Mouse (Mus musculus) intestine, embryonic 14.5 days (tissue): ENCODE results near the gene Thsd7b. TPM values are rescaled to one million over a fixed set of nuclear protein-coding genes. Genes with fewer than 3 reads are reported as not detected.

ENCODE experiments used
- ATAC-seq: fragments of 200-750 bp; cut with Nextera tagmentation; replicated peaks from 2 replicates; pipeline ENCODE4 v1.8.0; 2017; ENCODE audit warnings: low read depth, moderate number of reproducible peaks, moderate TSS enrichment, moderate library complexity; ENCODE audit not compliant: low FRiP score, low TSS enrichment
- DNase-seq: peaks from one replicate; pipeline ENCODE4 v3.0.0-alpha.2; 2018; ENCODE audit warnings: low spot score
- H3K27ac ChIP-seq: fragments of 300-500 bp; sonication (generic); 2 replicates; pipeline ENCODE4 v1.5.1; 2014; ENCODE audit warnings: low read depth, mild to moderate bottlenecking, control low read depth
- H3K27me3 ChIP-seq: fragments of 300-500 bp; sonication (generic); replicated peaks from 2 replicates; pipeline ENCODE4 v1.6.1; 2014; ENCODE audit warnings: low read length, control low read depth; ENCODE audit not compliant: control insufficient read depth, insufficient read depth
- H3K36me3 ChIP-seq: fragments of 300-500 bp; sonication (generic); 2 replicates; pipeline ENCODE4 v1.6.1; 2014; ENCODE audit warnings: low read length, control low read depth; ENCODE audit not compliant: control insufficient read depth, insufficient read depth
- H3K4me1 ChIP-seq: fragments of 300-500 bp; sonication (generic); replicated peaks from 2 replicates; pipeline ENCODE4 v1.6.1; 2014; ENCODE audit warnings: low read length, control low read depth, mixed read lengths; ENCODE audit not compliant: control insufficient read depth, insufficient read depth
- H3K4me2 ChIP-seq: fragments of 300-500 bp; sonication (generic); 2 replicates; pipeline ENCODE4 v1.6.1; 2014; ENCODE audit warnings: low read length
- H3K4me3 ChIP-seq: fragments of 300-500 bp; sonication (generic); 2 replicates; pipeline ENCODE4 v1.5.1; 2014; ENCODE audit warnings: low read depth, low read length, control low read depth, mixed read lengths
- H3K9ac ChIP-seq: fragments of 300-500 bp; sonication (generic); 2 replicates; pipeline ENCODE4 v1.6.1; 2014; ENCODE audit warnings: mild to moderate bottlenecking, low read length
- H3K9me3 ChIP-seq: fragments of 300-500 bp; sonication (generic); 2 replicates; pipeline ENCODE4 v1.6.1; 2016; ENCODE audit warnings: low read length, control low read depth; ENCODE audit not compliant: control insufficient read depth
- WGBS: fragments of 180-500 bp; shearing (Covaris S2); extraction: QIAGEN DNeasy Blood & Tissue Kit; methylation state at CpG from one replicate; pipeline ENCODE4 v1.1.7; 2014; 5-methylcytosine and 5-hydroxymethylcytosine counted together
- polyA plus RNA-seq: library from polyadenylated mRNA; unstranded; fragments of >200 nt; fragmentation: Nextera tagmentation; extraction: Ambion mirVana; gene quantifications from 2 replicates; pipeline ENCODE4 v1.2.1, GENCODE M21; 2014

The Thsd7b gene
- polyA plus RNA-seq, 1 experiment from 2014 or later, result 1.0 TPM

- H3K27me3 ChIP-seq, result no peaks in the 10 kb centered on the region
- H3K9ac ChIP-seq, result no peak overlapping the region
- no peak overlapping the region for H3K27ac ChIP-seq
- no peaks in the 10 kb centered on the region for H3K36me3 ChIP-seq
- H3K9me3 ChIP-seq, result no peaks in the 10 kb centered on the region
- H3K4me3 ChIP-seq, result no peak overlapping the region
- no peak overlapping the region for H3K4me2 ChIP-seq
- 89% methylated on average over 4 of the region's 4 CpGs for WGBS
- DNase-seq (no peak), ATAC-seq (no peak)
- H3K4me1 ChIP-seq, result no peaks in the 10 kb centered on the region
Measured at GRCm38 (mm10) chr1:129538970-129539369, 265.9 kb downstream of the Thsd7b start.

GRCm38 (mm10) chr1:129540751-129541150 is 267.6 kb downstream of the Thsd7b start:
- H3K36me3 ChIP-seq, result no peaks in the 10 kb centered on the region
- no peak overlapping the region for H3K27ac ChIP-seq
- no peaks in the 10 kb centered on the region for H3K4me1 ChIP-seq
- DNase-seq, result no peak
- no peak overlapping the region for H3K4me3 ChIP-seq
- ATAC-seq, result no peak
- no peaks in the 10 kb centered on the region for H3K27me3 ChIP-seq
- H3K9me3 ChIP-seq, result no peaks in the 10 kb centered on the region
- no peak overlapping the region for H3K9ac ChIP-seq
- H3K4me2 ChIP-seq, result no peak overlapping the region
- WGBS, result 40% methylated on average over 1 of the region's 1 CpGs

GRCm38 (mm10) chr1:129542563-129543146 is 269.6 kb downstream of the Thsd7b start:
- ATAC-seq, result no peak
- Histone ChIP-seq H3K4me2 (no peak overlapping the region), H3K4me3 (no peak overlapping the region), H3K36me3 (no peaks in the 10 kb centered on the region), H3K9ac (no peak overlapping the region), H3K27me3 (no peaks in the 10 kb centered on the region), H3K9me3 (no peaks in the 10 kb centered on the region), H3K27ac (no peak overlapping the region), H3K4me1 (no peaks in the 10 kb centered on the region)
- no peak for DNase-seq
- 79% methylated on average over 3 of the region's 3 CpGs for WGBS

GRCm38 (mm10) chr1:129543169-129543568 is 270.1 kb downstream of the Thsd7b start:
- Histone ChIP-seq H3K9ac (no peak overlapping the region), H3K9me3 (no peaks in the 10 kb centered on the region), H3K4me3 (no peak overlapping the region), H3K27me3 (no peaks in the 10 kb centered on the region), H3K4me2 (no peak overlapping the region), H3K4me1 (no peaks in the 10 kb centered on the region), H3K36me3 (no peaks in the 10 kb centered on the region), H3K27ac (no peak overlapping the region)
- DNase-seq (no peak), ATAC-seq (no peak)
- 79% methylated on average over 3 of the region's 3 CpGs for WGBS

- H3K27me3 ChIP-seq, result no peaks in the 10 kb centered on the region
- H3K4me2 ChIP-seq, result no peak overlapping the region
- WGBS, result 85% methylated on average over 4 of the region's 4 CpGs
- H3K36me3 ChIP-seq, result no peaks in the 10 kb centered on the region
- H3K9ac ChIP-seq, result no peak overlapping the region
- no peak overlapping the region for H3K27ac ChIP-seq
- ATAC-seq (no peak), DNase-seq (no peak)
- no peak overlapping the region for H3K4me3 ChIP-seq
- no peaks in the 10 kb centered on the region for H3K9me3 ChIP-seq
- no peaks in the 10 kb centered on the region for H3K4me1 ChIP-seq
Measured at GRCm38 (mm10) chr1:129558054-129558453, 285.0 kb downstream of the Thsd7b start.

GRCm38 (mm10) chr1:129559137-129559536 is 286.0 kb downstream of the Thsd7b start:
- DNase-seq (no peak), ATAC-seq (no peak)
- H3K36me3 ChIP-seq, result no peaks in the 10 kb centered on the region
- H3K27ac ChIP-seq, result no peak overlapping the region
- H3K27me3 ChIP-seq, result no peaks in the 10 kb centered on the region
- no peaks in the 10 kb centered on the region for H3K4me1 ChIP-seq
- no peaks in the 10 kb centered on the region for H3K9me3 ChIP-seq
- H3K4me3 ChIP-seq, result no peak overlapping the region
- WGBS, result 91% methylated on average over 4 of the region's 4 CpGs
- no peak overlapping the region for H3K4me2 ChIP-seq
- no peak overlapping the region for H3K9ac ChIP-seq

GRCm38 (mm10) chr1:129559812-129560211 is 286.7 kb downstream of the Thsd7b start:
- no peak overlapping the region for H3K4me2 ChIP-seq
- no peak for ATAC-seq
- no peak for DNase-seq
- no peaks in the 10 kb centered on the region for H3K9me3 ChIP-seq
- H3K4me3 ChIP-seq, result no peak overlapping the region
- H3K36me3 ChIP-seq, result no peaks in the 10 kb centered on the region
- H3K9ac ChIP-seq, result no peak overlapping the region
- no peaks in the 10 kb centered on the region for H3K4me1 ChIP-seq
- no peaks in the 10 kb centered on the region for H3K27me3 ChIP-seq
- no peak overlapping the region for H3K27ac ChIP-seq
- WGBS, result 63% methylated on average over 3 of the region's 3 CpGs

GRCm38 (mm10) chr1:129562707-129563106 is 289.6 kb downstream of the Thsd7b start:
- Histone ChIP-seq H3K27me3 (no peaks in the 10 kb centered on the region), H3K4me1 (no peaks in the 10 kb centered on the region), H3K4me3 (no peak overlapping the region), H3K4me2 (no peak overlapping the region), H3K36me3 (no peaks in the 10 kb centered on the region), H3K27ac (no peak overlapping the region), H3K9me3 (no peaks in the 10 kb centered on the region), H3K9ac (no peak overlapping the region)
- DNase-seq (no peak), ATAC-seq (no peak)
- WGBS, result 67% methylated on average over 1 of the region's 1 CpGs

- no peaks in the 10 kb centered on the region for H3K27me3 ChIP-seq
- WGBS, result 70% methylated on average over 3 of the region's 3 CpGs
Measured at GRCm38 (mm10) chr1:129570522-129570921, 297.4 kb downstream of the Thsd7b start.

More at GRCm38 (mm10) chr1:129570522-129570921, 297.4 kb downstream of the Thsd7b start:
- DNase-seq (no peak), ATAC-seq (no peak)
- H3K4me3 ChIP-seq, result no peak overlapping the region
- no peak overlapping the region for H3K9ac ChIP-seq
- no peak overlapping the region for H3K27ac ChIP-seq
- H3K36me3 ChIP-seq, result no peaks in the 10 kb centered on the region
- H3K4me2 ChIP-seq, result no peak overlapping the region
- no peaks in the 10 kb centered on the region for H3K9me3 ChIP-seq
- no peaks in the 10 kb centered on the region for H3K4me1 ChIP-seq
